Mouse (Mus musculus): ENCODE results near the gene Isoc2a. TPM values are rescaled to one million over a fixed set of nuclear protein-coding genes. Genes with fewer than 3 reads are reported as not detected.

Isoc2a gene
- polyA plus RNA-seq, 1 experiment: 14.5 TPM

- peaks cover 11% of the 10 kb centered on the region for H3K27me3 ChIP-seq (ENCODE audit: control insufficient read depth, insufficient read depth, low read length)
- 0% methylated on average over 4 of the region's 4 CpGs for WGBS
- H3K27ac ChIP-seq (ENCODE audit: insufficient read depth, low read length): no peak overlapping the region
- no peak overlapping the region for H3K4me3 ChIP-seq (ENCODE audit: extremely low read depth, insufficient read depth, insufficient read length)
- TF ChIP-seq POLR2A (IDR thresholded peaks at IDR 0.05; ENCODE audit: low read depth, low read length) (no peak), CTCF (IDR thresholded peaks at IDR 0.05; ENCODE audit: extremely low read depth, insufficient read depth, insufficient read length, insufficient replicate concordance) (no peak)
- peaks cover 16% of the 10 kb centered on the region for H3K4me1 ChIP-seq (ENCODE audit: control insufficient read depth, insufficient read depth, insufficient read length)
- peaks cover 14% of the 10 kb centered on the region for H3K36me3 ChIP-seq (ENCODE audit: control insufficient read depth, insufficient read depth, low read length)
- no peak for DNase-seq (ENCODE audit: low read depth in 1 of 2, low spot score in 2 of 2)
Observed at GRCm38 (mm10) chr7:4924483-4924882, 47.5 kb downstream of the Isoc2a start.

- no peak for TF ChIP-seq POLR2A (IDR thresholded peaks at IDR 0.05; ENCODE audit: low read depth, low read length)
- no peak for TF ChIP-seq CTCF (IDR thresholded peaks at IDR 0.05; ENCODE audit: extremely low read depth, insufficient read depth, insufficient read length, insufficient replicate concordance)
- Histone ChIP-seq H3K4me1 (ENCODE audit: control insufficient read depth, insufficient read depth, insufficient read length) (peaks cover 16% of the 10 kb centered on the region), H3K27ac (ENCODE audit: insufficient read depth, low read length) (no peak overlapping the region), H3K27me3 (ENCODE audit: control insufficient read depth, insufficient read depth, low read length) (peaks cover 11% of the 10 kb centered on the region), H3K4me3 (ENCODE audit: extremely low read depth, insufficient read depth, insufficient read length) (no peak overlapping the region), H3K36me3 (ENCODE audit: control insufficient read depth, insufficient read depth, low read length) (peaks cover 10% of the 10 kb centered on the region)
- DNase-seq (ENCODE audit: low read depth in 1 of 2, low spot score in 2 of 2): no peak
- 18% methylated on average over 3 of the region's 4 CpGs for WGBS
Observed at GRCm38 (mm10) chr7:4924891-4925301, 47.9 kb downstream of the Isoc2a start.

- DNase-seq (ENCODE audit: low read depth in 1 of 2, low spot score in 2 of 2): no peak
- H3K4me1 ChIP-seq (ENCODE audit: control insufficient read depth, insufficient read depth, insufficient read length): peaks cover 16% of the 10 kb centered on the region
- 36% methylated on average over 6 of the region's 6 CpGs for WGBS
- H3K36me3 ChIP-seq (ENCODE audit: control insufficient read depth, insufficient read depth, low read length): peaks cover 2% of the 10 kb centered on the region
- H3K27me3 ChIP-seq (ENCODE audit: control insufficient read depth, insufficient read depth, low read length): peaks cover 11% of the 10 kb centered on the region
- H3K4me3 ChIP-seq (ENCODE audit: extremely low read depth, insufficient read depth, insufficient read length): no peak within 1 kb of the TSS
- no peak for TF ChIP-seq POLR2A (IDR thresholded peaks at IDR 0.05; ENCODE audit: low read depth, low read length)
- no peak for TF ChIP-seq CTCF (IDR thresholded peaks at IDR 0.05; ENCODE audit: extremely low read depth, insufficient read depth, insufficient read length, insufficient replicate concordance)
- no peak within 1 kb of the TSS for H3K27ac ChIP-seq (ENCODE audit: insufficient read depth, low read length)
Observed at GRCm38 (mm10) chr7:4925441-4926381, 48.8 kb downstream of the Isoc2a start, which contains the start of gene Ssc5d. Gene Ssc5d, plus strand, starts transcription at chr7:4925785.

GRCm38 (mm10) chr7:4926849-4927248 lies 49.9 kb downstream of the Isoc2a start:
- Histone ChIP-seq H3K4me1 (ENCODE audit: control insufficient read depth, insufficient read depth, insufficient read length) (peaks cover 16% of the 10 kb centered on the region), H3K27ac (ENCODE audit: insufficient read depth, low read length) (no peak overlapping the region), H3K4me3 (ENCODE audit: extremely low read depth, insufficient read depth, insufficient read length) (no peak overlapping the region), H3K36me3 (ENCODE audit: control insufficient read depth, insufficient read depth, low read length) (no peaks in the 10 kb centered on the region), H3K27me3 (ENCODE audit: control insufficient read depth, insufficient read depth, low read length) (peaks cover 11% of the 10 kb centered on the region)
- no peak for TF ChIP-seq CTCF (IDR thresholded peaks at IDR 0.05; ENCODE audit: extremely low read depth, insufficient read depth, insufficient read length, insufficient replicate concordance)
- no peak for TF ChIP-seq POLR2A (IDR thresholded peaks at IDR 0.05; ENCODE audit: low read depth, low read length)
- no peak for DNase-seq (ENCODE audit: low read depth in 1 of 2, low spot score in 2 of 2)
- 83% methylated on average over 16 of the region's 16 CpGs for WGBS

- WGBS: 67% methylated on average over 8 of the region's 8 CpGs
- Histone ChIP-seq H3K27me3 (ENCODE audit: control insufficient read depth, insufficient read depth, low read length) (peaks cover 11% of the 10 kb centered on the region), H3K4me1 (ENCODE audit: control insufficient read depth, insufficient read depth, insufficient read length) (peaks cover 13% of the 10 kb centered on the region), H3K36me3 (ENCODE audit: control insufficient read depth, insufficient read depth, low read length) (no peaks in the 10 kb centered on the region), H3K4me3 (ENCODE audit: extremely low read depth, insufficient read depth, insufficient read length) (no peak overlapping the region), H3K27ac (ENCODE audit: insufficient read depth, low read length) (no peak overlapping the region)
- TF ChIP-seq CTCF (IDR thresholded peaks at IDR 0.05; ENCODE audit: extremely low read depth, insufficient read depth, insufficient read length, insufficient replicate concordance) (no peak), POLR2A (IDR thresholded peaks at IDR 0.05; ENCODE audit: low read depth, low read length) (no peak)
- no peak for DNase-seq (ENCODE audit: low read depth in 1 of 2, low spot score in 2 of 2)
Observed at GRCm38 (mm10) chr7:4927711-4928110, 50.8 kb downstream of the Isoc2a start.

- no peaks in the 10 kb centered on the region for H3K36me3 ChIP-seq (ENCODE audit: control insufficient read depth, insufficient read depth, low read length)
- H3K4me1 ChIP-seq (ENCODE audit: control insufficient read depth, insufficient read depth, insufficient read length): peaks cover 7% of the 10 kb centered on the region
- TF ChIP-seq CTCF (IDR thresholded peaks at IDR 0.05; ENCODE audit: extremely low read depth, insufficient read depth, insufficient read length, insufficient replicate concordance) (no peak), POLR2A (IDR thresholded peaks at IDR 0.05; ENCODE audit: low read depth, low read length) (no peak)
- no peak for DNase-seq (ENCODE audit: low read depth in 1 of 2, low spot score in 2 of 2)
- no peak overlapping the region for H3K4me3 ChIP-seq (ENCODE audit: extremely low read depth, insufficient read depth, insufficient read length)
- H3K27me3 ChIP-seq (ENCODE audit: control insufficient read depth, insufficient read depth, low read length): peaks cover 6% of the 10 kb centered on the region
- 85% methylated on average over 17 of the region's 17 CpGs for WGBS
- no peak overlapping the region for H3K27ac ChIP-seq (ENCODE audit: insufficient read depth, low read length)
Observed at GRCm38 (mm10) chr7:4928323-4928722, 51.4 kb downstream of the Isoc2a start.

- Histone ChIP-seq H3K36me3 (ENCODE audit: control insufficient read depth, insufficient read depth, low read length) (no peaks in the 10 kb centered on the region), H3K4me1 (ENCODE audit: control insufficient read depth, insufficient read depth, insufficient read length) (no peaks in the 10 kb centered on the region), H3K4me3 (ENCODE audit: extremely low read depth, insufficient read depth, insufficient read length) (no peak overlapping the region), H3K27me3 (ENCODE audit: control insufficient read depth, insufficient read depth, low read length) (no peaks in the 10 kb centered on the region), H3K27ac (ENCODE audit: insufficient read depth, low read length) (no peak overlapping the region)
- no peak for DNase-seq (ENCODE audit: low read depth in 1 of 2, low spot score in 2 of 2)
- WGBS: 72% methylated on average over 12 of the region's 12 CpGs
- TF ChIP-seq CTCF (IDR thresholded peaks at IDR 0.05; ENCODE audit: extremely low read depth, insufficient read depth, insufficient read length, insufficient replicate concordance) (no peak), POLR2A (IDR thresholded peaks at IDR 0.05; ENCODE audit: low read depth, low read length) (no peak)
Observed at GRCm38 (mm10) chr7:4933103-4933502, 56.1 kb downstream of the Isoc2a start.

Measured in spleen, adult 2 months (tissue).